Mouse (Mus musculus) lung, adult 2 months (tissue): ENCODE data around the gene Prkg1.

Experiments
- CTCF ChIP-seq: fragments of 200-500 bp; IDR thresholded peaks from 2 replicates; pipeline ENCODE4 v1.5.1; 2011; ENCODE audit warnings: mild to moderate bottlenecking, low read length, control low read depth; ENCODE audit not compliant: insufficient read depth
- POLR2A ChIP-seq: fragments of 200-500 bp; IDR thresholded peaks from 2 replicates; pipeline ENCODE4 v1.6.1; 2011; ENCODE audit warnings: low read depth, mild to moderate bottlenecking, control low read depth, low read length, borderline replicate concordance; ENCODE audit errors: extremely low read depth

DNA sequence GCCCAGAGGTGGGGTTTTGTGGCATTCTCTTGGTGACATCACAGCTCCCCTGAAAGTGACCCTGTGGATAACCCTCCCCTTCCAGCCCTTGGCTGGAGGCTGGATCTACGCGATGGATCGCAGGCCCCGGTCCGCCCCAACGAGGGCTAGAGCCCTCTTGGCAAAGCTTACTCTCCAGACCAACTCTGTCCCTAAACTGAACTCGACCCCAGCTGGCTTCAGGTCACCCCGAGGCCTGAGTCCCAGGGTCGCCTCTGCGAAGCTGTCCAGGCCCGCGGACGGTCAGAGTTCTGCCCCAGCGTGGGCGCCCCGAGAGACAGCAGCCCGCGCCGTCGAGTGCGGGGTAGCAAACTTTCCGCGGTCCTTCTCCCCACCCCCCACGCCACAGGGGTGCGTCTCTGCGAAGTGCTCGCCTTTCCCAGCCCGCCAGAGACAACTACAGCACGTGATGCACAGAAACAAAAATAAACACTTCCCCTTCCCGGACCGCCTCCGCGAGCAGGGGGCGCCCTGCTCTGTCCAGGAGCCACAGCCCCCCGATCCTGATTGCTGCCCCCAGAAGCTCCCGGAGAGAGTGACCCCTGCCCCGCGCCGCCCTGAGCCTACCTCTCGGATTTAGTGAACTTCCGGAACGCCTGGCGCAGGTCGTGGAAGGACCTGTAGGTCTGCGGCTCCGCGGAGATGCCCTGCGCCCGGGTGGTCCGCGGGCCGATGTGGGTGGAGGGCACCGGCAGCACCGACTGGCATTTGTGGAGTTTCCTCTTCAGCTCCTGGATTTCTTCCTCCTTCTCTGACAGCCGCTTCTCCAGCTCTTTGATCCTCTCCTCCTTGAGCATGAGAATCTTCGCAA lies 657 bp downstream of the Prkg1 start:
- no peak; the same call in 1 of the 2 replicates for TF ChIP-seq POLR2A
- TF ChIP-seq CTCF, result no peak
